Mouse (Mus musculus): ENCODE data around the gene Mcemp1. TPM values are rescaled to one million over a fixed set of nuclear protein-coding genes. Genes with fewer than 3 reads are reported as not detected.

Mcemp1 gene
- polyA plus RNA-seq, 1 experiment from 2014 or later: 0.28 TPM

DNA sequence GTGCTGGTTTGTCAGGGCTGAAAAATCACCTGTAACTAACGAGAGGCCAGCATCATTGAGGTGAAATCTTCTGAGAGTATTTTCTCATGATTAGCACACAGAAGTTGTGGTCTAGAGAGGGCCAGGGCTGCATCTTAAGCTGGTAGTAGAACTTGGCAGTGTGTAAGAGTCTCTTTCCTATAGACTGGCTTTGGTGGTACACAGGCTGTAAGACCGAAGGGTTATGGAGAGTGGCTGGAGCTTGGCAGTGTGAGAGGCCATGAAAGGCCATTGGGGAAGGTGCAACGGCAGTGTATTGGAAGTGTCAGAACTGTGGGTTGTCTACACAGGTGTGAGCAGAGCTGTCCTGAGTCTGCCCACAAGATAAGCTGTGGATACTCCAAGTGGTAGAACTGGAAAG, 44.8 kb downstream of the Mcemp1 start:
- Histone ChIP-seq H3K9ac (replicated peaks; ENCODE audit: low read length) (no peak overlapping the region), H3K4me1 (ENCODE audit: control insufficient read depth, insufficient read depth, low read length) (no peaks in the 10 kb centered on the region), H3K36me3 (replicated peaks; ENCODE audit: control insufficient read depth, insufficient read depth, low read depth, low read length) (no peaks in the 10 kb centered on the region), H3K4me3 (ENCODE audit: low read depth, low read length) (no peak overlapping the region), H3K4me2 (ENCODE audit: low read depth, low read length) (no peak overlapping the region), H3K27ac (replicated peaks; ENCODE audit: low read depth, low read length) (no peak overlapping the region), H3K9me3 (replicated peaks; ENCODE audit: control insufficient read depth, low read length) (no peaks in the 10 kb centered on the region), H3K27me3 (ENCODE audit: control insufficient read depth, insufficient read depth, low read length) (no peaks in the 10 kb centered on the region)
- 84% methylated on average over 3 of the region's 3 CpGs for WGBS
- no peak for ATAC-seq (replicated peaks; ENCODE audit: insufficient number of reproducible peaks, low FRiP score, low TSS enrichment, low read depth)
- no peak for DNase-seq (ENCODE audit: low spot score)

GRCm38 (mm10) chr8:3711646-3712045, 46.1 kb downstream of the Mcemp1 start:
- 63% methylated on average over 2 of the region's 2 CpGs for WGBS
- Histone ChIP-seq H3K27ac (replicated peaks; ENCODE audit: low read depth, low read length) (no peak overlapping the region), H3K9ac (replicated peaks; ENCODE audit: low read length) (no peak overlapping the region), H3K4me1 (ENCODE audit: control insufficient read depth, insufficient read depth, low read length) (no peaks in the 10 kb centered on the region), H3K4me3 (ENCODE audit: low read depth, low read length) (no peak overlapping the region), H3K36me3 (replicated peaks; ENCODE audit: control insufficient read depth, insufficient read depth, low read depth, low read length) (no peaks in the 10 kb centered on the region), H3K9me3 (replicated peaks; ENCODE audit: control insufficient read depth, low read length) (no peaks in the 10 kb centered on the region), H3K27me3 (ENCODE audit: control insufficient read depth, insufficient read depth, low read length) (no peaks in the 10 kb centered on the region), H3K4me2 (ENCODE audit: low read depth, low read length) (no peak overlapping the region)
- ATAC-seq (replicated peaks; ENCODE audit: insufficient number of reproducible peaks, low FRiP score, low TSS enrichment, low read depth) (no peak), DNase-seq (ENCODE audit: low spot score) (no peak)

DNA sequence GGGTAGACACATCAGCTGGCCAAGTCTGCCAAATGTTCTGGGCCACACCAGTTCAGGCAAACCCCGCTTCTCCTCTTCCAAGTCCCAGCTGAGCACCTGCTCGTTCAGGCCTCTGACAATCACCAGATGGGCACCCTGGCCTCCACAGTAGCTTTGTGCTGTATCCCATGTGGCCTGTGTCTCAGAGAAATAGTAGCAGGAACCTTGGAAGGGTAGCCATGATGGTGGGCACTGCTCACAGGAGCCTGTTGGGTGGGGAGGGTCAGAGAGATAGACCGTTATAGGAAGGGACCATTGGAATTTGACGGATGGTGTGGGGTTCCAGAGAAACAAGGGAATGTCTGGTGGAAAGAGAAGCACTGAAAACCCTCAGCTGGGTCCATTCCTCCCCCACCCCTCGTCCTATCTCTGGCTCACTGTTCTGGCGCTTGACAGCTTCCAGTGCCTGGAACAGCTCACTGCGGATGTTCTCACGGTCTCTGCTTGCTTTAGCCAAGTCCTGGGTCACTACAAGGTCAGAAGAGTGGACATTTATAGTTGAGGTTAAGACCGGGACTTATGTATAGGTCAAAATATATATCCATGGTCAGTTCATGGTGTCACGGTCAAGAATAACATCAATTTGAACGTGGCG, 51.9 kb downstream of the Mcemp1 start:
- Histone ChIP-seq H3K36me3 (replicated peaks; ENCODE audit: control insufficient read depth, insufficient read depth, low read depth, low read length) (no peaks in the 10 kb centered on the region), H3K27ac (replicated peaks; ENCODE audit: low read depth, low read length) (no peak overlapping the region), H3K27me3 (ENCODE audit: control insufficient read depth, insufficient read depth, low read length) (no peaks in the 10 kb centered on the region), H3K9me3 (replicated peaks; ENCODE audit: control insufficient read depth, low read length) (no peaks in the 10 kb centered on the region), H3K4me3 (ENCODE audit: low read depth, low read length) (no peak overlapping the region), H3K9ac (replicated peaks; ENCODE audit: low read length) (no peak overlapping the region), H3K4me1 (ENCODE audit: control insufficient read depth, insufficient read depth, low read length) (no peaks in the 10 kb centered on the region), H3K4me2 (ENCODE audit: low read depth, low read length) (no peak overlapping the region)
- WGBS: 82% methylated on average over 12 of the region's 12 CpGs
- ATAC-seq (replicated peaks; ENCODE audit: insufficient number of reproducible peaks, low FRiP score, low TSS enrichment, low read depth) (no peak), DNase-seq (ENCODE audit: low spot score) (no peak)

DNA sequence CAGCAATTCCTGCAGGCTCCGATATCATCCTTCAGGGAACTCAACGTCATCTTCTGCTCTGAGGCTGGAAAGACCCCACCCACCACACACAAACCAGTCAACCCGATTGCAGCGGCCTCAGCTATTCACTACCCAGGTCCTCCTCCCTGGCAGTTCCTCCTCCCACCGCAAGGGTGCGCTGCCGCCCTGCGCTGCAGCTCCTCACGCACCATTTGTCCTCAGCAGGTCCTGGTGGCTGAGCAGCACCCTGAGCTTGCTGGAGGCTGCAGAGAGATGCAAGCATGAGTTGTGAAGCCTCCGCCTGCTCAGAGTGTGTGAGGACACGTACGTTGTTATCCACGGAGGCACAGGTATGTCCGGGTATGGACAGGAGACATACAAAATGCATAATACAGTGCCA, 53.0 kb downstream of the Mcemp1 start:
- 17% methylated on average over 14 of the region's 14 CpGs for WGBS
- H3K4me3 ChIP-seq (ENCODE audit: low read depth, low read length): no peak overlapping the region
- H3K4me1 ChIP-seq (ENCODE audit: control insufficient read depth, insufficient read depth, low read length): no peaks in the 10 kb centered on the region
- no peaks in the 10 kb centered on the region for H3K27me3 ChIP-seq (ENCODE audit: control insufficient read depth, insufficient read depth, low read length)
- no peak overlapping the region for H3K27ac ChIP-seq (replicated peaks; ENCODE audit: low read depth, low read length)
- no peaks in the 10 kb centered on the region for H3K36me3 ChIP-seq (replicated peaks; ENCODE audit: control insufficient read depth, insufficient read depth, low read depth, low read length)
- ATAC-seq (replicated peaks; ENCODE audit: insufficient number of reproducible peaks, low FRiP score, low TSS enrichment, low read depth) (peak; percentile 59; the same call in 1 of the 2 replicates), DNase-seq (ENCODE audit: low spot score) (peak; percentile 61)
- no peak overlapping the region for H3K4me2 ChIP-seq (ENCODE audit: low read depth, low read length)
- no peaks in the 10 kb centered on the region for H3K9me3 ChIP-seq (replicated peaks; ENCODE audit: control insufficient read depth, low read length)
- H3K9ac ChIP-seq (replicated peaks; ENCODE audit: low read length): no peak overlapping the region

Other genes starting within 250 kb of the Mcemp1 start
- gene Pex11g, start 198.1 kb upstream of the Mcemp1 start, polyA plus RNA-seq (2014; fragmentation: Nextera tagmentation; extraction: Ambion mirVana): 2.1 TPM in 2 replicates
- gene Tex45, start 194.9 kb upstream of the Mcemp1 start, polyA plus RNA-seq (2014; fragmentation: Nextera tagmentation; extraction: Ambion mirVana): 0.14 TPM in 1 of 2 replicates, not detected in the other
- gene Zfp358, start 172.6 kb upstream of the Mcemp1 start, polyA plus RNA-seq (2014; fragmentation: Nextera tagmentation; extraction: Ambion mirVana): 29.0 and 29.9 TPM in 2 replicates
- 43.1 and 43.6 TPM in 2 replicates for gene Mcoln1, start 165.3 kb upstream of the Mcemp1 start, polyA plus RNA-seq (2014; fragmentation: Nextera tagmentation; extraction: Ambion mirVana)
- gene Pnpla6, start 150.4 kb upstream of the Mcemp1 start, polyA plus RNA-seq (2014; fragmentation: Nextera tagmentation; extraction: Ambion mirVana): 13.6 and 17.5 TPM in 2 replicates
- gene C330021F23Rik, start 97.8 kb upstream of the Mcemp1 start, polyA plus RNA-seq (2014; fragmentation: Nextera tagmentation; extraction: Ambion mirVana): 2.5 and 5.4 TPM in 2 replicates
- 5.1 and 8.9 TPM in 2 replicates for gene Camsap3, start 78.5 kb upstream of the Mcemp1 start, polyA plus RNA-seq (2014; fragmentation: Nextera tagmentation; extraction: Ambion mirVana)
- 61.4 and 61.6 TPM in 2 replicates for gene Xab2, start 44.4 kb upstream of the Mcemp1 start, polyA plus RNA-seq (2014; fragmentation: Nextera tagmentation; extraction: Ambion mirVana)
- 73.5 and 84.1 TPM in 2 replicates for gene Pet100, start 44.2 kb upstream of the Mcemp1 start, polyA plus RNA-seq (2014; fragmentation: Nextera tagmentation; extraction: Ambion mirVana)
- gene Pcp2, start 40.2 kb upstream of the Mcemp1 start, polyA plus RNA-seq (2014; fragmentation: Nextera tagmentation; extraction: Ambion mirVana): 1.5 and 2.2 TPM in 2 replicates
- 24.9 and 26.5 TPM in 2 replicates for gene Stxbp2, start 34.8 kb upstream of the Mcemp1 start, polyA plus RNA-seq (2014; fragmentation: Nextera tagmentation; extraction: Ambion mirVana)
- gene Retn, start 10.0 kb upstream of the Mcemp1 start, polyA plus RNA-seq (2014; fragmentation: Nextera tagmentation; extraction: Ambion mirVana): 0.42 TPM in 1 of 2 replicates, not detected in the other
- 7.8 and 10.8 TPM in 2 replicates for gene Fcor, start 6.6 kb downstream of the Mcemp1 start, polyA plus RNA-seq (2014; fragmentation: Nextera tagmentation; extraction: Ambion mirVana)
- 36.8 and 38.6 TPM in 2 replicates for gene Trappc5, start 10.5 kb downstream of the Mcemp1 start, polyA plus RNA-seq (2014; fragmentation: Nextera tagmentation; extraction: Ambion mirVana)
- 0.25 and 0.36 TPM in 2 replicates for gene Fcer2a, start 28.4 kb downstream of the Mcemp1 start, polyA plus RNA-seq (2014; fragmentation: Nextera tagmentation; extraction: Ambion mirVana)
- gene Clec4g, start 54.9 kb downstream of the Mcemp1 start, polyA plus RNA-seq (2014; fragmentation: Nextera tagmentation; extraction: Ambion mirVana): 0.28 TPM in 2 replicates
- gene Cd209a, start 83.2 kb downstream of the Mcemp1 start, polyA plus RNA-seq (2014; fragmentation: Nextera tagmentation; extraction: Ambion mirVana): not detected in 2 replicates
- gene Cd209e, start 188.6 kb downstream of the Mcemp1 start, polyA plus RNA-seq (2014; fragmentation: Nextera tagmentation; extraction: Ambion mirVana): not detected in 2 replicates
- not detected in 2 replicates for gene Cd209d, start 212.8 kb downstream of the Mcemp1 start, polyA plus RNA-seq (2014; fragmentation: Nextera tagmentation; extraction: Ambion mirVana)

Data from embryonic facial prominence, embryonic 11.5 days (tissue).